Mouse (Mus musculus) CH12.LX (cell line): ENCODE measurements around the gene Gm14326. TPM values are rescaled to one million over a fixed set of nuclear protein-coding genes. Genes with fewer than 3 reads are reported as not detected.
"Not testable (repeated sequence)": the region's sequence is repeated elsewhere in the genome, so short reads cannot be mapped to it uniquely, and the experiment has no call there.

Experiments used
- DNase-seq: peaks from one replicate; pipeline ENCODE4 v3.0.0-alpha.2; 2013; ENCODE audit errors: extremely low read depth
- H3K27ac ChIP-seq: 2 replicates; pipeline ENCODE4 v1.5.1; 2012; ENCODE audit warnings: low read depth, mild to moderate bottlenecking, control low read depth, moderate library complexity; ENCODE audit not compliant: insufficient read depth
- H3K27me3 ChIP-seq: replicated peaks from 2 replicates; pipeline ENCODE3; 2012; ENCODE audit warnings: inconsistent platforms
- H3K36me3 ChIP-seq, 2 experiments: replicated peaks in 1 of 2; 2 replicates each; pipeline versions ENCODE3 to v1.6.1; 2012; ENCODE audit warnings: inconsistent platforms in 1 of 2, low read length in 1 of 2, mild to moderate bottlenecking in 1 of 2, mixed read lengths in 1 of 2, moderate library complexity in 1 of 2; ENCODE audit not compliant: control insufficient read depth in 1 of 2, insufficient read depth in 1 of 2
- H3K4me1 ChIP-seq, 2 experiments: 2 replicates each; pipeline ENCODE4 v1.6.1; 2012; ENCODE audit warnings: inconsistent platforms in 1 of 2, moderate library complexity in 1 of 2; ENCODE audit not compliant: insufficient read depth in 2 of 2, control insufficient read depth in 1 of 2
- H3K4me2 ChIP-seq: 2 replicates; pipeline ENCODE4 v1.6.1; 2012; ENCODE audit warnings: low read depth, mild to moderate bottlenecking, control low read depth; ENCODE audit not compliant: poor library complexity, insufficient read depth, severe bottlenecking
- H3K4me3 ChIP-seq, 3 experiments: fragments of 150-350 bp in 1 of 3; sonication (generic) in 1 of 3; replicated peaks in 1 of 3; 2 replicates each; pipeline versions ENCODE3 to v1.5.1; 2011 to 2012; ENCODE audit warnings: low read depth in 2 of 3, low read length in 2 of 3, mild to moderate bottlenecking in 2 of 3, moderate library complexity in 2 of 3, control low read depth in 1 of 3, improper control_type of control experiment in 1 of 3, inconsistent platforms in 1 of 3, mixed read lengths in 1 of 3; ENCODE audit not compliant: poor library complexity in 1 of 3
- H3K79me2 ChIP-seq: replicated peaks from 2 replicates; pipeline ENCODE4 v1.6.1; 2012; ENCODE audit warnings: mild to moderate bottlenecking, moderate library complexity; ENCODE audit not compliant: control insufficient read depth, poor library complexity, insufficient read depth, severe bottlenecking; ENCODE audit errors: extremely low read depth
- H3K9ac ChIP-seq: 2 replicates; pipeline ENCODE4 v1.6.1; 2012; ENCODE audit warnings: low read depth, mild to moderate bottlenecking, control low read depth, moderate library complexity; ENCODE audit not compliant: insufficient read depth
- H3K9me3 ChIP-seq: replicated peaks from 2 replicates; pipeline ENCODE3; 2012; ENCODE audit warnings: low read length, inconsistent platforms, mixed read lengths
- CHD2 ChIP-seq: IDR thresholded peaks from 2 replicates; pipeline ENCODE4 v1.6.1; 2011; ENCODE audit warnings: low read length, improper control_type of control experiment
- E2F4 ChIP-seq: IDR thresholded peaks from 2 replicates; pipeline ENCODE4 v1.6.1; 2011; ENCODE audit warnings: low read depth, low read length, improper control_type of control experiment; ENCODE audit not compliant: insufficient replicate concordance
- ELF1 ChIP-seq: IDR thresholded peaks from 2 replicates; pipeline ENCODE4 v1.6.1; 2014; ENCODE audit warnings: low read depth, mild to moderate bottlenecking, inconsistent platforms, low read length, improper control_type of control experiment
- HCFC1 ChIP-seq: IDR thresholded peaks from 2 replicates; pipeline ENCODE4 v1.6.1; 2012; ENCODE audit warnings: low read depth, mild to moderate bottlenecking, inconsistent platforms, low read length, improper control_type of control experiment
- POLR2A ChIP-seq: IDR thresholded peaks from 2 replicates; pipeline ENCODE4 v1.6.1; 2011; ENCODE audit warnings: low read depth, mild to moderate bottlenecking, improper control_type of control experiment, low read length
- SIN3A ChIP-seq: IDR thresholded peaks from 2 replicates; pipeline ENCODE4 v1.6.1; 2012; ENCODE audit warnings: low read length, improper control_type of control experiment, inconsistent platforms
- TBP ChIP-seq: conservative IDR thresholded peaks from 2 replicates; pipeline ENCODE4 v1.6.1; 2011; ENCODE audit warnings: low read depth, low read length, improper control_type of control experiment
- dilution Hi-C: fragments of 300-500 bp; cut with MboI; formaldehyde crosslinking; loops from 2 replicates; pipeline ENCODE4 v1.14.3; 2020; ENCODE audit warnings: low sequenced_read_pairs; ENCODE audit not compliant: extremely low pct_unique_long_range_greater_than_20kb, extremely low pct_ligation_motif_present
- in situ Hi-C: fragments of 300-500 bp; cut with MboI; formaldehyde crosslinking; loops from 3 replicates; pipeline ENCODE4 v1.14.3; 2019; ENCODE audit warnings: low sequenced_read_pairs, low pct_ligation_motif_present, low pct_unique_long_range_greater_than_20kb, mixed read lengths
- polyA plus RNA-seq: library from polyadenylated mRNA; unstranded; fragments of >175 nt; gene quantifications from 2 replicates; pipeline ENCODE4 v1.2.1, GENCODE M21; 2012; ENCODE audit warnings: low read depth; ENCODE audit not compliant: insufficient read length
- total RNA-seq, 2 experiments: library from RNA; depleted of rRNA; stranded (reverse); fragments of 300-350 nt in 1 of 2; fragments of >200 nt in 1 of 2; gene quantifications; 2 replicates each; pipeline ENCODE4 v1.2.3; 2012 to 2014

The Gm14326 gene
- total RNA-seq (2012; rRNA removed): 11.3 and 14.9 TPM in 2 replicates
- total RNA-seq (2014; rRNA removed): 25.9 and 29.6 TPM in 2 replicates
- polyA plus RNA-seq: 11.8 and 19.0 TPM in 2 replicates

DNA sequence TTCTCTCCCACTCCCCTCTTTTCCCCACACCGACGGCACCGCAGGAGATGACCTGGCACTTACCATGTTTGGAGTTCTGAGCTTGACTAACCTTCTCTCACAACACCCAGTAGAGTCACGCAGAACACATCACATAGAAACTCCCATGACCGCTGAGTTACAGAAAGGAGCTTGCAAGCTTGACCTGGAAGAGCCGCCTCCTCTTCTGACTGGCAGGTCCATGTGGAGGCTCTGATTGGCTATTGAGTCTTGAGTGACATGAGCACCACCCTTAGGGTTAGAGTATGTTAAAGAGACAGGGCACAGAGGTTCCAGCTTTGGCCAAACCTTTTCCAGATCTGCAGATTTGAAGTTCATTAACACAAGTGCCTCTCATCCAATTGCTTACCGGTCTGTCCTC is at the start of gene Gm14326:
Gm14326 (minus strand) TSS at position 153 of the 400 bp plus-strand sequence.
- H3K36me3 ChIP-seq, H3K27me3 ChIP-seq, in situ Hi-C loops, H3K27ac ChIP-seq, H3K79me2 ChIP-seq, dilution Hi-C loops, H3K4me1 ChIP-seq, H3K9me3 ChIP-seq: not testable (repeated sequence)
- peak within 1 kb of the TSS; percentile 38 to 84 (median 44) for H3K4me3 ChIP-seq
- peak within 1 kb of the TSS; percentile 76 for H3K9ac ChIP-seq
- peak within 1 kb of the TSS; percentile 44; the same call in 1 of the 2 replicates for H3K4me2 ChIP-seq
- DNase-seq: peak; percentile 31

DNA sequence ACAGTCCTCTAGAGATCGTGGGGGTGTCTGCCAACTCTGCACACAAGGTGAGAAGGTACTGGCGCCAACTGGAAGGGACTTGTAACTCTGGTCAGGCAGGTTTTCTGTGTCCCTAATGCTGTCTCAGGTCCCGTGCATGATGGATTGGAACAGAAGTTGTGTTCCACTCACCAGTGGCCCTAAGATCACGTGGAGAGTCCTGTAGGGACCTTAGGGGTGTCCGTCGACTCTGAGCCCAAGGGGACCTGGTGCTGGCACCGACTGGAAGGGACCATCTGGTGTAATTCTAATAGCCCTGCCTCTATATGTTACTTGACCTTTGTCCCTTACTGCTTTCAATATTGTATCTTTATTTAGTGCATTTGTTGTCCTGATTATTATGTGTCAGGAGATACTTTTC is 17.7 kb upstream of the Gm14326 start:
- dilution Hi-C loops, H3K79me2 ChIP-seq, H3K9me3 ChIP-seq, DNase-seq, H3K4me1 ChIP-seq, H3K4me3 ChIP-seq, H3K9ac ChIP-seq, H3K27me3 ChIP-seq, H3K4me2 ChIP-seq, H3K36me3 ChIP-seq, H3K27ac ChIP-seq, in situ Hi-C loops: not testable (repeated sequence)

DNA sequence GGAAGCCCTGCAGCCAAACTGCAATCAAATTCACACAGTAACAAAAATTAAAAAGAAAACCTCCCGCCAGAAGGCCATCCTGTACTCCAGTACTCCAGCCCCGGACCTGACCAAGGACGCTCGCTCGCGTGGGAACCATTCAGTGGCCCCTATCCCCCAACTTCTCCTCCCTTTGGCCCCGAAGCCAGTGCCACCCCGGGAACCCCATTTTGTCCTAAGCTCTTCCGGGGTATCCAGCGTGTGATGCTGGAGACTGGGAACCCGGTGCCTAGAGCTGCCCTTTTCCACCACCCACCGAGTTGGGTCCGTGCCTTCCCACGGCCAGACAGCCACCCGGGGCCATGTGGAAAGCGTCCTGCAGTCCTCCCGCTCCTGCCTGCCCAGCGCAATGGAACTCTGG is 363 bp downstream of the Gm14326 start:
- in situ Hi-C loops, H3K27me3 ChIP-seq, H3K79me2 ChIP-seq, H3K4me2 ChIP-seq, H3K4me1 ChIP-seq, dilution Hi-C loops, H3K9me3 ChIP-seq, H3K36me3 ChIP-seq, H3K27ac ChIP-seq, DNase-seq: not testable (repeated sequence)
- peak overlapping the region; percentile 76 for H3K9ac ChIP-seq
- H3K4me3 ChIP-seq: peak overlapping the region; percentile 38 to 84 (median 44)

DNA sequence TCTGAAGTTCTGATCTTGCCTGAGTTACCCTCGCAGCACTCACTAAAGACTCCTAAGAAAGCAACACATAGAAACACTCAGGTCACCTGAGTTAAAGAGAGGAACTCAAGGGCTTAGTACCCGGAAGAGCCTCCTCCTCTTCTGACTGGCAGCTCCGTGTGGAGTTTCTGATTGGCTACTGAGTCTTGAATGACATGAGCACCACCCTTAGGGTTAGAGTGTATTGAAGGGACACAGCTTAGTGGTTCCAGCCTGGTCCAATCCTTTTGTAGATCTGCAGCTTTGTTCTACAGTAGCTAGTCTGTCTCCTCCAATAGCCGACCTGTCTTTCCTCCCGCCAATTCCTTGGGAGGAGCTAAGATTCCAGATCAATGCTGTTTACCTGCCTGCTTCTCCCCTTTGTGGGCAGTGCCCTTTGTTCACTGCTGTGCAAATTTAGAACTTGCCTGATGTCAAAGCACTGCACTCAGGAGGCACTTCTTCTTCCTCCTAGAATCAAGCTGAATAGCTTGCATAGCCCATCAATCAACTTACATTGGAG is 31.5 kb downstream of the Gm14326 start, which contains the start of gene Zfp972:
Zfp972 (minus strand) TSS at position 51 of the 541 bp plus-strand sequence.
- Histone ChIP-seq H3K9ac (peak within 1 kb of the TSS; percentile 69; the same call in 1 of the 2 replicates), H3K4me3 (peak within 1 kb of the TSS; percentile 45 to 71 (median 57)), H3K4me2 (peak within 1 kb of the TSS; percentile 36; the same call in 1 of the 2 replicates)
- H3K27ac ChIP-seq, H3K27me3 ChIP-seq, in situ Hi-C loops, dilution Hi-C loops, H3K79me2 ChIP-seq, H3K4me1 ChIP-seq, H3K36me3 ChIP-seq, H3K9me3 ChIP-seq: not testable (repeated sequence)
- TF ChIP-seq CHD2 (0 out of 2 replicates have a peak, but pooled peaks have one; percentile 38), SIN3A (0 out of 2 replicates have a peak, but pooled peaks have one; percentile 26), TBP (0 out of 2 replicates have a peak, but pooled peaks have one; percentile 12), POLR2A (0 out of 2 replicates have a peak, but pooled peaks have one; percentile 17), HCFC1 (peak; percentile 42; the same call in 1 of the 2 replicates), ELF1 (peak; percentile 68), E2F4 (peak; percentile 42; the same call in 1 of the 2 replicates)
- DNase-seq: peak; percentile 62

DNA sequence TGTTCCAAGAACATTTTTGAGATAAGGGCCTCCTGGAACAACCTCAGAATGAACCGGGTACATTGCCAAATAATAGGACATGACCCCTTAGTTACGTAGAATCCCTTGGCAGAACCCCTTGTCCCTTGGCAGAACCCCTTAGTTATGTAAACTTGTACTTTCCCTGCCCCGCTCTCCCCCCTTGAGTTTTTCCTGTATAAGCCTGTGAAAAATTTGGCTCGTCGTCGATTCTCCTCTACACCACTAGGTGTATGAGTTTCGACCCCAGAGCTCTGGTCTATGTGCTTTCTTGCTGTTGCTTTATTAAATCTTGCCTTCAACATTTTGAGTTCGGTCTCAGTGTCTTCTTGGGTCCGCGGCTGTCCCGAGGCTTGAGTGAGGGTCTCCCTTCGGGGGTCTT is 53.8 kb downstream of the Gm14326 start:
- H3K79me2 ChIP-seq, in situ Hi-C loops, H3K4me1 ChIP-seq, H3K9ac ChIP-seq, H3K4me2 ChIP-seq, H3K36me3 ChIP-seq, dilution Hi-C loops, DNase-seq, H3K4me3 ChIP-seq, H3K27me3 ChIP-seq, H3K9me3 ChIP-seq, H3K27ac ChIP-seq: not testable (repeated sequence)
